Mouse (Mus musculus): ENCODE measurements at regions not wholly inside any gene's neighbourhood (a gene's known extent, or its start where the extent isn't known, plus 50 kb on each side); places are given as distances from the start of the nearest gene placed in this dataset.

DNA sequence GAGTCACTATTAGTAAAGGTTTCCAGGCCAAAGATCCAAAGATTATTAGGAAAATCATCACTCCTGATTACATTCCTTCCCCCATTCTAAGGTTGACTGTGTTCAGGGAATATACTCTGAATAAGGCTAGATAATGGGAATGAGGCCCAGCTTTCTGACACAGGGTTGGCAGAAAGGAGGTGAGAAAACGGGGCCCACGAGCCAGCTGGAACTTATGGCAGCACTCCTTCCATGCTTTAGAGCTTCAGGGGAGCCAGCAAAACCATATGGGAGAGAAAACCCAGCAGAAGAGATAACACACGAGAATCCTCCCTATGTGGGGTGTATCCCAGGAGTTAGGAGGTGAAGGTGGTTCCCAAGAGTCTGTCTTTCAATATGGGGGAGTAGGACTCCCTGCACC, 259.8 kb upstream of the Zbtb20 start:
- TF ChIP-seq CTCF (IDR thresholded peaks at IDR 0.05) (no peak), EP300 (IDR thresholded peaks at IDR 0.05) (no peak)
